Mouse (Mus musculus): ENCODE measurements around the gene Brpf3. TPM values are rescaled to one million over a fixed set of nuclear protein-coding genes. Genes with fewer than 3 reads are reported as not detected.
"Not testable (repeated sequence)": the region's sequence is repeated elsewhere in the genome, so short reads cannot be mapped to it uniquely, and the experiment has no call there.

Brpf3 gene
- polyA plus RNA-seq, 1 experiment from 2014 or later = 5.3 TPM

DNA sequence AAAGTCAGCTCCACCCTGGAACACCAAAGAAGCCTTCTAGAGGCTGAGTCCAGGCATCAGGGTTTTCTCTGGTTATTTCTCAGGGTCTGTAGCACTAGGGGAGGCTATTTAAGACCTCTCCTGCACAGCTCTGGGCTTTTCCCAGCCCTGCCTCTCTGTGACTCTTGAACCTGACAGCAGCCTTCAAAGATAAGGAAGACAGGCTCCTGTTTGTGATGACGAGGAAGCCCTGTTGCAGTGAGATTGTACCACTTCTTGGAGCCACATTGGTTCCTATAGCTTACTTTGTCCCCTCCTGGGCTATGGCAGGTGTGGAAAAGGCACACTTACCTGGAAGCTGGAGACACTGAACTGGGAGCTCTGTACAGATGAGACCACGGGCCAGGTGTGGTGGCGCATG lies 32.0 kb downstream of the Brpf3 start:
- peaks cover 24% of the 10 kb centered on the region for H3K36me3 ChIP-seq (ENCODE audit: control insufficient read depth, insufficient read depth, low read length)
- 95% methylated on average over 3 of the region's 3 CpGs for WGBS
- H3K4me2 ChIP-seq (ENCODE audit: low read length) = no peak overlapping the region
- H3K27ac ChIP-seq (ENCODE audit: low read length) = no peak overlapping the region
- no peak overlapping the region for H3K4me3 ChIP-seq (ENCODE audit: low read depth, low read length)
- no peak for ATAC-seq
- no peaks in the 10 kb centered on the region for H3K27me3 ChIP-seq (ENCODE audit: control insufficient read depth, insufficient read depth, low read depth, low read length)
- H3K9ac ChIP-seq (ENCODE audit: low read depth, low read length) = no peak overlapping the region
- no peaks in the 10 kb centered on the region for H3K9me3 ChIP-seq (replicated peaks; ENCODE audit: control insufficient read depth, low read length, poor library complexity, severe bottlenecking)
- H3K4me1 ChIP-seq (ENCODE audit: control insufficient read depth, insufficient read depth, low read length) = no peaks in the 10 kb centered on the region

DNA sequence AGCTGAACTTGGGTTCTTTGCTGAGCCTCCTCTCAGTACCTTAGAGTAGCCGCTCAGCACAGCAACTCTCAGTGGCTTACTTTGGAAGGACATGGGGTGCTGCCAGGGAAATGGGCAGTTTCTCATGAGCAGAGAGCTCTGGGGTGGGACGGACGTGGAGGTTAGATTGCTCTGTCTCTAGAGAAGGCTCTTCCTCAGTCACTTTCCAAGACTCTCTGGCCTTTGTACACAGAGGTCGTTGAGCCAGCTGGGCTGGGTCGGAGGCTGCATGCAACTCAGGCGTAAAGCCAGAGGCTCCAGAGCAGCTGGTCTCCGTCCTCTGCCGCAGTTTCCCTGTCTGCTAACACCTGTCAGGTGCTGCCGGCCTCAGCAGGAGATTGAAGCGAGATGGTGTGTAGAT lies 33.8 kb downstream of the Brpf3 start:
- peaks cover 26% of the 10 kb centered on the region for H3K36me3 ChIP-seq (ENCODE audit: control insufficient read depth, insufficient read depth, low read length)
- H3K9ac ChIP-seq (ENCODE audit: low read depth, low read length) = no peak overlapping the region
- no peaks in the 10 kb centered on the region for H3K4me1 ChIP-seq (ENCODE audit: control insufficient read depth, insufficient read depth, low read length)
- no peak for ATAC-seq
- WGBS = 88% methylated on average over 10 of the region's 10 CpGs
- H3K4me2 ChIP-seq (ENCODE audit: low read length) = no peak overlapping the region
- no peaks in the 10 kb centered on the region for H3K27me3 ChIP-seq (ENCODE audit: control insufficient read depth, insufficient read depth, low read depth, low read length)
- H3K9me3 ChIP-seq (replicated peaks; ENCODE audit: control insufficient read depth, low read length, poor library complexity, severe bottlenecking) = no peaks in the 10 kb centered on the region
- H3K27ac ChIP-seq (ENCODE audit: low read length) = no peak overlapping the region
- no peak overlapping the region for H3K4me3 ChIP-seq (ENCODE audit: low read depth, low read length)

- H3K36me3 ChIP-seq (ENCODE audit: control insufficient read depth, insufficient read depth, low read length) = peaks cover 24% of the 10 kb centered on the region
- H3K27me3 ChIP-seq (ENCODE audit: control insufficient read depth, insufficient read depth, low read depth, low read length) = no peaks in the 10 kb centered on the region
- H3K9me3 ChIP-seq (replicated peaks; ENCODE audit: control insufficient read depth, low read length, poor library complexity, severe bottlenecking) = no peaks in the 10 kb centered on the region
- H3K27ac ChIP-seq (ENCODE audit: low read length) = no peak overlapping the region
- H3K4me2 ChIP-seq (ENCODE audit: low read length) = no peak overlapping the region
- no peaks in the 10 kb centered on the region for H3K4me1 ChIP-seq (ENCODE audit: control insufficient read depth, insufficient read depth, low read length)
- 95% methylated on average over 7 of the region's 7 CpGs for WGBS
- no peak for ATAC-seq
- H3K4me3 ChIP-seq (ENCODE audit: low read depth, low read length) = no peak overlapping the region
- H3K9ac ChIP-seq (ENCODE audit: low read depth, low read length) = no peak overlapping the region
Observed at GRCm38 (mm10) chr17:28837840-28838239, 37.0 kb downstream of the Brpf3 start.

- H3K9ac ChIP-seq (ENCODE audit: low read depth, low read length); H3K4me2 ChIP-seq (ENCODE audit: low read length); H3K27ac ChIP-seq (ENCODE audit: low read length); ATAC-seq; H3K4me1 ChIP-seq (ENCODE audit: control insufficient read depth, insufficient read depth, low read length); H3K9me3 ChIP-seq (replicated peaks; ENCODE audit: control insufficient read depth, low read length, poor library complexity, severe bottlenecking); H3K27me3 ChIP-seq (ENCODE audit: control insufficient read depth, insufficient read depth, low read depth, low read length); H3K4me3 ChIP-seq (ENCODE audit: low read depth, low read length): not testable (repeated sequence)
- peaks cover 12% of the 10 kb centered on the region for H3K36me3 ChIP-seq (ENCODE audit: control insufficient read depth, insufficient read depth, low read length)
- WGBS = 92% methylated on average over 4 of the region's 4 CpGs
Observed at GRCm38 (mm10) chr17:28841947-28842346, 41.1 kb downstream of the Brpf3 start.

- Histone ChIP-seq H3K4me3 (ENCODE audit: low read depth, low read length) (no peak overlapping the region), H3K9me3 (replicated peaks; ENCODE audit: control insufficient read depth, low read length, poor library complexity, severe bottlenecking) (no peaks in the 10 kb centered on the region), H3K36me3 (ENCODE audit: control insufficient read depth, insufficient read depth, low read length) (peaks cover 4% of the 10 kb centered on the region; the same call in 1 of the 2 replicates), H3K9ac (ENCODE audit: low read depth, low read length) (no peak overlapping the region), H3K4me2 (ENCODE audit: low read length) (no peak overlapping the region), H3K27me3 (ENCODE audit: control insufficient read depth, insufficient read depth, low read depth, low read length) (no peaks in the 10 kb centered on the region), H3K4me1 (ENCODE audit: control insufficient read depth, insufficient read depth, low read length) (no peaks in the 10 kb centered on the region), H3K27ac (ENCODE audit: low read length) (no peak overlapping the region)
- ATAC-seq = no peak
- 89% methylated on average over 5 of the region's 5 CpGs for WGBS
Observed at GRCm38 (mm10) chr17:28843665-28844064, 42.8 kb downstream of the Brpf3 start.

- no peaks in the 10 kb centered on the region for H3K27me3 ChIP-seq (ENCODE audit: control insufficient read depth, insufficient read depth, low read depth, low read length)
- H3K9me3 ChIP-seq (replicated peaks; ENCODE audit: control insufficient read depth, low read length, poor library complexity, severe bottlenecking) = no peaks in the 10 kb centered on the region
- H3K4me3 ChIP-seq (ENCODE audit: low read depth, low read length) = no peak overlapping the region
- H3K9ac ChIP-seq (ENCODE audit: low read depth, low read length) = no peak overlapping the region
- no peaks in the 10 kb centered on the region for H3K4me1 ChIP-seq (ENCODE audit: control insufficient read depth, insufficient read depth, low read length)
- no peak overlapping the region for H3K4me2 ChIP-seq (ENCODE audit: low read length)
- no peak for ATAC-seq
- 66% methylated on average over 11 of the region's 11 CpGs for WGBS
- H3K27ac ChIP-seq (ENCODE audit: low read length) = no peak overlapping the region
- no peaks in the 10 kb centered on the region for H3K36me3 ChIP-seq (ENCODE audit: control insufficient read depth, insufficient read depth, low read length)
Observed at GRCm38 (mm10) chr17:28846974-28847617, 46.2 kb downstream of the Brpf3 start.

GRCm38 (mm10) chr17:28850511-28850910 lies 49.6 kb downstream of the Brpf3 start:
- H3K36me3 ChIP-seq (ENCODE audit: control insufficient read depth, insufficient read depth, low read length) = no peaks in the 10 kb centered on the region
- H3K4me3 ChIP-seq (ENCODE audit: low read depth, low read length) = no peak overlapping the region
- H3K9me3 ChIP-seq (replicated peaks; ENCODE audit: control insufficient read depth, low read length, poor library complexity, severe bottlenecking) = no peaks in the 10 kb centered on the region
- no peaks in the 10 kb centered on the region for H3K27me3 ChIP-seq (ENCODE audit: control insufficient read depth, insufficient read depth, low read depth, low read length)
- no peak overlapping the region for H3K9ac ChIP-seq (ENCODE audit: low read depth, low read length)
- no peak overlapping the region for H3K4me2 ChIP-seq (ENCODE audit: low read length)
- H3K4me1 ChIP-seq (ENCODE audit: control insufficient read depth, insufficient read depth, low read length) = no peaks in the 10 kb centered on the region
- ATAC-seq = no peak
- H3K27ac ChIP-seq (ENCODE audit: low read length) = no peak overlapping the region
- 96% methylated on average over 5 of the region's 5 CpGs for WGBS

DNA sequence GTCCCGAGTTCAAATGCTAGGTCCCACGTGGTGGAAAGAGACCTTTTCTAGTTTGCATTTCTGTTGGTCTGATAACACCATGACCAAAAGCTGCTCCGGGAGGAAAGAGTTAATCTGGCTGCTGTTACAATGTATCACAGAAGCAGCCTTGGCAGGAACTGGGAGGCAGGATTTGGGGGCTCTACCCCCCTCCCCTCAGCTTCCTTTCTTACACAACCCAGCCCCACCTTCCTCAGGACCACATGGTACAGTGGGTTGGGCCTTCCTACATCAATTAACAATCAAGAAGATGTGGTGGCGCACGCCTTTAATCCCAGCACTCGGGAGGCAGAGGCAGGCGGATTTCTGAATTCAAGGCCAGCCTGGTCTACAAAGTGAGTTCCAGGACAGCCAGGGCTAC lies 53.5 kb downstream of the Brpf3 start:
- ATAC-seq = no peak

DNA sequence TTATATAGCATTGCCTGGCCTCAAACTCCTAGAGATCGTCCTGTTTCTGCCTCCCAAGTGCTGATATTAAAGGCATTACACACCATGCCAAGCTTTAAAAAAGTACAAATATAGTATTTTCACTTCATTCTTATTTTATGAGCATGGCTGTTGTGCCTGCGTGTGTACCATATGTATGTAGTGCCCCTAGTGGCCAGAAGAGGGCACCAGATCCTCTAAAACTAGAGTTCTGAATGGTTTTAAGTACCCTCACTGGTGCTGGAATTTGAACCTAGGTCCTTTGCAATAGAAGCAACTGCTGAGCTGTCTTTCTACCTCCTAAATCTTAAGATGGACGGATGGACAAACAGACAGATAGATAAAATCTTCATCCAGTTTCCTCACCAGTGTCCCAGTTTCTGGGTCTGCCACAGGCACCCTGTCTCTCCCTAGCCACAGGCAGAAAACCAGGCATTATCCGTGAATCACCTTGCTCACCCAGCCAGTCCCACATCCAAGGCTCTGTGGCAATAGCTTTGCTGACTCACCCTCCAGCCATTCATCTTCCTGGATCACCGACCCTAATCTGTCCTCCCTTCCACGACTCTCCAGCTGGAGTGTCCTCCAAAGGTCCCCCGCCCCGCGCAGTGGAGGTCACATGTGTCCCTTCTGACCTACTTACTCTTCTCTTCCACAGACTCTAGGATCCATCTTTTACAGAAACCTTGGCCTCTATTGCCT lies 54.4 kb downstream of the Brpf3 start:
- WGBS = 82% methylated on average over 9 of the region's 9 CpGs
- no peak overlapping the region for H3K4me2 ChIP-seq (ENCODE audit: low read length)
- no peak overlapping the region for H3K4me3 ChIP-seq (ENCODE audit: low read depth, low read length)
- H3K4me1 ChIP-seq (ENCODE audit: control insufficient read depth, insufficient read depth, low read length) = no peaks in the 10 kb centered on the region
- no peak for ATAC-seq
- no peaks in the 10 kb centered on the region for H3K36me3 ChIP-seq (ENCODE audit: control insufficient read depth, insufficient read depth, low read length)
- H3K9me3 ChIP-seq (replicated peaks; ENCODE audit: control insufficient read depth, low read length, poor library complexity, severe bottlenecking) = peaks cover 8% of the 10 kb centered on the region; the same call in 1 of the 2 replicates
- H3K27ac ChIP-seq (ENCODE audit: low read length) = no peak overlapping the region
- no peaks in the 10 kb centered on the region for H3K27me3 ChIP-seq (ENCODE audit: control insufficient read depth, insufficient read depth, low read depth, low read length)
- no peak overlapping the region for H3K9ac ChIP-seq (ENCODE audit: low read depth, low read length)

More for the DNA sequence above, 53.5 kb downstream of the Brpf3 start:
- Histone ChIP-seq H3K9ac (ENCODE audit: low read depth, low read length) (no peak overlapping the region), H3K27ac (ENCODE audit: low read length) (no peak overlapping the region), H3K4me2 (ENCODE audit: low read length) (no peak overlapping the region), H3K9me3 (replicated peaks; ENCODE audit: control insufficient read depth, low read length, poor library complexity, severe bottlenecking) (peaks cover 8% of the 10 kb centered on the region; the same call in 1 of the 2 replicates), H3K4me1 (ENCODE audit: control insufficient read depth, insufficient read depth, low read length) (no peaks in the 10 kb centered on the region), H3K4me3 (ENCODE audit: low read depth, low read length) (no peak overlapping the region), H3K36me3 (ENCODE audit: control insufficient read depth, insufficient read depth, low read length) (no peaks in the 10 kb centered on the region), H3K27me3 (ENCODE audit: control insufficient read depth, insufficient read depth, low read depth, low read length) (no peaks in the 10 kb centered on the region)
- 82% methylated on average over 7 of the region's 7 CpGs for WGBS
